Comparison of ENCODE assay signal across 8 mouse cellular contexts in genomic region chr10:21420457-21421424, GRCm38 (mm10). TPM values are rescaled to one million over a fixed set of nuclear protein-coding genes. Genes with fewer than 3 reads are reported as not detected.
DNase-seq lines count a peak whose midpoint lies in the region; ATAC-seq and TF ChIP-seq lines count a peak whose summit lies in the region.

No protein-coding gene starts in this region.

- DNase-seq in kidney, adult 2 months = peak; percentile 65
- DNase-seq in NIH3T3 (ENCODE audit: low read depth) = peak; percentile 27
- DNase-seq in cerebellum, adult 9-11 months = peak; percentile 11
- DNase-seq in heart, postnatal 0 days (ENCODE audit: low spot score) = peak; percentile 21
- peak; percentile 55 for DNase-seq in liver
- peak; percentile 81 for DNase-seq in retina, postnatal 1 day

- 63% methylated on average over 24 of the region's 24 CpGs for WGBS in kidney, adult 2 months
- WGBS in kidney, embryonic 16.5 days = 63% methylated on average over 24 of the region's 24 CpGs
- 49% methylated on average over 24 of the region's 24 CpGs for WGBS in heart, postnatal 0 days

- no peak for TF ChIP-seq POLR2A in kidney, adult 2 months (IDR thresholded peaks at IDR 0.05; ENCODE audit: low read depth, low read length)

- H3K4me1 ChIP-seq in kidney, adult 2 months (ENCODE audit: control insufficient read depth, insufficient read depth, low read length) = no peaks in the 10 kb centered on the region
- H3K4me1 ChIP-seq in kidney, embryonic 16.5 days (ENCODE audit: insufficient read depth, low read length) = no peaks in the 10 kb centered on the region
- no peaks in the 10 kb centered on the region for H3K4me1 ChIP-seq in heart, postnatal 0 days (ENCODE audit: control insufficient read depth, insufficient read depth)

- H3K4me2 ChIP-seq in kidney, embryonic 16.5 days (replicated peaks; ENCODE audit: low read depth, low read length) = no peak overlapping the region
- H3K4me2 ChIP-seq in heart, postnatal 0 days (ENCODE audit: low read depth, low read length) = no peak overlapping the region

- no peak overlapping the region for H3K4me3 ChIP-seq in kidney, adult 2 months (ENCODE audit: insufficient read depth, low read depth, low read length)
- no peak overlapping the region for H3K4me3 ChIP-seq in kidney, embryonic 16.5 days (ENCODE audit: low read length)
- H3K4me3 ChIP-seq in heart, postnatal 0 days (ENCODE audit: low read depth, low read length) = no peak overlapping the region

- H3K36me3 ChIP-seq in kidney, adult 2 months (ENCODE audit: control insufficient read depth, insufficient read depth, low read length) = no peaks in the 10 kb centered on the region
- H3K36me3 ChIP-seq in kidney, embryonic 16.5 days (ENCODE audit: insufficient read depth, low read length) = no peaks in the 10 kb centered on the region
- H3K36me3 ChIP-seq in heart, postnatal 0 days (replicated peaks; ENCODE audit: control insufficient read depth, insufficient read depth, low read length) = no peaks in the 10 kb centered on the region

- TF ChIP-seq EP300 in heart, postnatal 0 days (IDR thresholded peaks at IDR 0.05; ENCODE audit: low read depth) = no peak

- ATAC-seq in kidney, embryonic 16.5 days (ENCODE audit: low FRiP score, low TSS enrichment) = no peak
- no peak for ATAC-seq in heart, postnatal 0 days (ENCODE audit: insufficient read depth, low read depth)
- no peak for ATAC-seq in inflammation-experienced regulatory T-cells, adult 6 months

- no peak overlapping the region for H3K27ac ChIP-seq in kidney, adult 2 months (ENCODE audit: insufficient read depth, low read depth, low read length)
- no peak overlapping the region for H3K27ac ChIP-seq in kidney, embryonic 16.5 days (ENCODE audit: low read length)
- no peak overlapping the region for H3K27ac ChIP-seq in heart, postnatal 0 days (ENCODE audit: low read depth)

- H3K27me3 ChIP-seq in kidney, adult 2 months (replicated peaks; ENCODE audit: control insufficient read depth, insufficient read depth, low read length) = no peaks in the 10 kb centered on the region
- no peaks in the 10 kb centered on the region for H3K27me3 ChIP-seq in kidney, embryonic 16.5 days (ENCODE audit: insufficient read depth, low read length)
- H3K27me3 ChIP-seq in heart, postnatal 0 days (ENCODE audit: control insufficient read depth, insufficient read depth, low read length) = no peaks in the 10 kb centered on the region

- no peak overlapping the region for H3K9ac ChIP-seq in kidney, embryonic 16.5 days (replicated peaks; ENCODE audit: low read length)
- H3K9ac ChIP-seq in heart, postnatal 0 days (replicated peaks; ENCODE audit: low read depth, low read length) = no peak overlapping the region

- peak; percentile 76 for TF ChIP-seq CTCF in kidney, adult 2 months (conservative IDR thresholded peaks at IDR 0.05; ENCODE audit: insufficient read depth, insufficient read length, low read depth, low read length)
- peak; percentile 41; the same call in 1 of the 2 replicates for TF ChIP-seq CTCF in heart, postnatal 0 days (IDR thresholded peaks at IDR 0.05; ENCODE audit: low read depth)

- no peaks in the 10 kb centered on the region for H3K9me3 ChIP-seq in kidney, embryonic 16.5 days (ENCODE audit: low read length)
- no peaks in the 10 kb centered on the region for H3K9me3 ChIP-seq in heart, postnatal 0 days (replicated peaks; ENCODE audit: control insufficient read depth, low read length)

RNA-seq across cellular contexts. Expression of gene Aldh8a1, which starts 43.6 kb away (rescaled TPM):
- 238 and 267 TPM in 2 replicates for polyA plus RNA-seq in kidney, adult 2 months (2012; rRNA removed)
- polyA plus RNA-seq in kidney, embryonic 16.5 days (2015; fragmentation: Nextera tagmentation; extraction: Ambion mirVana) = 4.5 and 5.1 TPM in 2 replicates
- total RNA-seq in heart, postnatal 0 days (2014; rRNA removed; ENCODE audit: low replicate concordance) = not detected in 2 replicates
- not detected in 2 replicates for polyA plus RNA-seq in heart, postnatal 0 days (2015; fragmentation: Nextera tagmentation; extraction: Ambion mirVana)
- polyA plus RNA-seq in inflammation-experienced regulatory T-cells, adult 6 months (2017; shearing (Covaris generic)) = not detected

Comparison
In these comparisons a context has a peak if more than half of its experiments do, and no peak if none do; other contexts are left out.
1. RNA of gene Aldh8a1, which starts 43.6 kb away (polyA plus RNA-seq): 238 to 267 TPM in kidney, adult 2 months; 4.5 to 5.1 TPM in kidney, embryonic 16.5 days, not detected in inflammation-experienced regulatory T-cells, adult 6 months and not detected in heart, postnatal 0 days; every median in the first group is over 10 times any median in the second.
2. DNase-seq: peak in every context shown above with its lines; median percentile 81 in retina, postnatal 1 day; 65 in kidney, adult 2 months; 55 in liver; 27 in NIH3T3; 21 in heart, postnatal 0 days; 11 in cerebellum, adult 9-11 months.